Mouse (Mus musculus) bone marrow, adult 2 months (tissue): ENCODE results near the gene Crebl2.

ENCODE experiments used
- CTCF ChIP-seq: fragments of 200-500 bp; IDR thresholded peaks from 2 replicates; pipeline ENCODE4 v1.5.1; 2011; ENCODE audit warnings: low read length, control low read depth; ENCODE audit not compliant: control insufficient read depth, insufficient read depth
- POLR2A ChIP-seq: fragments of 200-500 bp; IDR thresholded peaks from 2 replicates; pipeline ENCODE4 v1.6.1; 2011; ENCODE audit warnings: low read depth, mild to moderate bottlenecking, control low read depth, low read length, borderline replicate concordance; ENCODE audit not compliant: control insufficient read depth

DNA sequence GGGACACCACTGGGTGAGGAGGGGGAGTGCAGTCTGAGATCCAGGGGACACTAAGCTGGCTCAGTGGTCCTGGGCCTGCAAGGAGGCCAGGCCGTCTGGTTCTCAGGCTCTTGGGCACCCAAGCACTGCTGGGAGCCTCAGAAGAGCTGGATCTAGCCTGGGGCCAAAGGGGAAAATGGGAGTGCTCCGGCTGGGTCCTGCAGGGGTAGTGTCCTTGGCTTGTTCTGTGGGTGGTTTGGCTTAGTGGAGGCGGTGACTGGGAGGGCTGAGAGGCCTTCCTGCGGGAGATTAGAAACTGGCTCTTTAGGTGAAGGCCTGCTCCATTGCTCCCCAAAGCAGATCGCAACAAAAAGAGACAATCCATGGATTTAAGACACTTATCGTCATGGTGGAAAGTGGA, 16.4 kb downstream of the Crebl2 start:
- TF ChIP-seq POLR2A (no peak), CTCF (no peak)
